Mouse (Mus musculus): ENCODE results near the gene Per3.

DNA sequence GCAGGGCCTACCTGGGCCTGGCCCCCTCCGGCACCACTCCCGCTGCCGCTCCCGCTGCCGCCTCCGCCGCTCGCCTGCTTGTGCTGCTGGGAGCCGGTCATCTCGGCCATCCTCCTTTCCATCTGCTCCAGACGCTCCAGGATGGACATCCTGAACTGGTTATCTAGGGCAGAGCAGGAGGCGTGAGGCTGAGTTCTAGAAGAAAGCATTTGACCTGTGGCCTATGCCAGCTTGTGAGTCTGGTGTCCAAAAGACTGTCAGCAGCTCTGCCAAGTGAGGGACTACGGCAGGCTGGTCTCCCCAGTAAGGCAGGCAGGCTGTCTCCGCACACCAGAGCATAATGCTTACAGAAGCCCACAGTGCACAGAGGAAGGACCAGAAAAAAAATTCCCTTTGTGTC is 44.4 kb upstream of the Per3 start:
- TF ChIP-seq CTCF (IDR thresholded peaks at IDR 0.05; ENCODE audit: control insufficient read depth, insufficient read depth, low read length) (no peak), POLR2A (IDR thresholded peaks at IDR 0.05; ENCODE audit: borderline replicate concordance, control insufficient read depth, low read depth, low read length) (no peak)
